Mouse (Mus musculus) midbrain, embryonic 16.5 days (tissue): ENCODE results near the gene Msi2. TPM values are rescaled to one million over a fixed set of nuclear protein-coding genes. Genes with fewer than 3 reads are reported as not detected.

Experiments
- ATAC-seq: fragments of 200-750 bp; cut with Nextera tagmentation; 2 replicates; pipeline ENCODE4 v1.8.0; 2017; ENCODE audit warnings: moderate TSS enrichment
- H3K27ac ChIP-seq: fragments of 300-500 bp; sonication (generic); 2 replicates; pipeline ENCODE4 v1.5.1; 2014; ENCODE audit warnings: mild to moderate bottlenecking, low read length, mixed read lengths
- H3K27me3 ChIP-seq: fragments of 300-500 bp; sonication (generic); 2 replicates; pipeline ENCODE4 v1.6.1; 2014; ENCODE audit warnings: low read depth, low read length, mixed read lengths; ENCODE audit not compliant: control insufficient read depth, insufficient read depth
- H3K36me3 ChIP-seq: fragments of 300-500 bp; sonication (generic); 2 replicates; pipeline ENCODE4 v1.6.1; 2014; ENCODE audit warnings: mild to moderate bottlenecking, low read length, moderate library complexity, mixed read lengths; ENCODE audit not compliant: control insufficient read depth, insufficient read depth
- H3K4me1 ChIP-seq: fragments of 300-500 bp; sonication (generic); 2 replicates; pipeline ENCODE4 v1.6.1; 2014; ENCODE audit warnings: mild to moderate bottlenecking, low read length, mixed read lengths; ENCODE audit not compliant: control insufficient read depth, insufficient read depth
- H3K4me2 ChIP-seq: fragments of 300-500 bp; sonication (generic); 2 replicates; pipeline ENCODE4 v1.6.1; 2014; ENCODE audit warnings: mild to moderate bottlenecking, low read length, mixed read lengths
- H3K4me3 ChIP-seq: fragments of 300-500 bp; sonication (generic); 2 replicates; pipeline ENCODE4 v1.5.1; 2014; ENCODE audit warnings: low read depth, mild to moderate bottlenecking, low read length, moderate library complexity, mixed read lengths
- H3K9ac ChIP-seq: fragments of 300-500 bp; sonication (generic); 2 replicates; pipeline ENCODE4 v1.6.1; 2014; ENCODE audit warnings: low read depth, low read length, mixed read lengths
- H3K9me3 ChIP-seq: fragments of 300-500 bp; sonication (generic); replicated peaks from 2 replicates; pipeline ENCODE4 v1.6.1; 2014; ENCODE audit warnings: mild to moderate bottlenecking, low read length, mixed read lengths; ENCODE audit not compliant: control insufficient read depth, poor library complexity, severe bottlenecking
- WGBS: fragments of 180-500 bp; shearing (Covaris S2); extraction: QIAGEN DNeasy Blood & Tissue Kit; methylation state at CpG from one replicate; pipeline ENCODE4 v1.1.7; 2014; 5-methylcytosine and 5-hydroxymethylcytosine counted together
- polyA plus RNA-seq: library from polyadenylated mRNA; unstranded; fragments of >200 nt; fragmentation: Nextera tagmentation; extraction: Ambion mirVana; gene quantifications from 2 replicates; pipeline ENCODE4 v1.2.1, GENCODE M21; 2015

Msi2 gene
- polyA plus RNA-seq, 1 experiment from 2014 or later = 29.4 TPM

DNA sequence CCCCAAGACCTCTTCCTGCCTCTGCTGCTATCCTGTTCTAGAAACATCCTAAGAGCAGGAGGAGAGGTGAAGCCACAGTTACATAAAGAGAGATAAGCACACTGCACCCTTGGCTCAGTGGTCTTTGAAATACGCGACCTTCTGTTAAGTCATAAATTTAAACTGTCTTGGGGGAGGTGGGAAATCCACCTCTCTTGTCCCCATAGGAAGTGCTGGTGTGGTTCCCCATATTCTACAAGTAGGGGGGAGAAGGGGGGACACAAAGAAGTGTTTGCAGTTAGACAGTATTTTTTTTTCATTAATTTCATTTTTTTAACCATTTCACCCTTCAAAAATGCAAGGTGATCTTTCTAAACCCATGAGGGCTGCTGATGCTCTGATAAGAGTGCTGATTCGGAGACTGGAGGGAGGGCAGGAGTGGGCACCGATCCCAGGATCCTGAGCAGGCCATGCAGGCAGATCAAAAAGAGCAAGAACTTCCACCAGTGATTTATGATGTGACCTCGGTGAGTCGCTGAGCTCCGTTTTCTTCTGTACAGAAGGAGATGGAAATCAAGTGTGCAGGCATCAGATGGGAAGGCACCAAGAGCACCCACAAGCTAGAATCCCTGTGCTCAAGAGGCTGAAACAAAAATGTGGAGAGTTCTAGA, 115.7 kb downstream of the Msi2 start:
- Histone ChIP-seq H3K27me3 (no peaks in the 10 kb centered on the region), H3K4me3 (no peak overlapping the region), H3K27ac (no peak overlapping the region), H3K9ac (no peak overlapping the region), H3K4me2 (no peak overlapping the region), H3K9me3 (no peaks in the 10 kb centered on the region), H3K36me3 (no peaks in the 10 kb centered on the region), H3K4me1 (peaks cover 18% of the 10 kb centered on the region)
- WGBS = 87% methylated on average over 7 of the region's 7 CpGs
- no peak for ATAC-seq

DNA sequence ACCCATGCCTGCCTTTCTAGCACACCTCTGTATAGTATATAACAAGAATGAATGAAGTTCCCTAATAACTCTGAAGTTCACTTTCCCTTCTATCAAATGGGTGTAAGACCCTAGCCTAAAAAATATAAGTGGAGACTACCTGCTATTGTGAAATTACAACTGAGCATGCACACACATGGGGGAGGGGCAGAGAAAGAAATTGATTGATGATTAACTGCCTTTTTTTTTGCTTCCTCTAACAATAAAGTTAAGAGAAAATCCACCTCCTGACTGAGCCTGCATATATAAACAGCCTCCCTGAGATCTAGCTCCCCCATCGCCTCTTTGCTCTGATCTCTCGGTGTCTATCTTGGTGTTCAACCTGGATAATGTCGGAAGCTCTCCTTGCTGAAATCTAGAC, 118.1 kb downstream of the Msi2 start:
- H3K4me3 ChIP-seq = no peak overlapping the region
- no peaks in the 10 kb centered on the region for H3K36me3 ChIP-seq
- H3K27me3 ChIP-seq = no peaks in the 10 kb centered on the region
- no peak overlapping the region for H3K27ac ChIP-seq
- H3K9me3 ChIP-seq = no peaks in the 10 kb centered on the region
- ATAC-seq = no peak
- no peak overlapping the region for H3K9ac ChIP-seq
- H3K4me2 ChIP-seq = no peak overlapping the region
- 92% methylated on average over 3 of the region's 3 CpGs for WGBS
- peaks cover 19% of the 10 kb centered on the region for H3K4me1 ChIP-seq

DNA sequence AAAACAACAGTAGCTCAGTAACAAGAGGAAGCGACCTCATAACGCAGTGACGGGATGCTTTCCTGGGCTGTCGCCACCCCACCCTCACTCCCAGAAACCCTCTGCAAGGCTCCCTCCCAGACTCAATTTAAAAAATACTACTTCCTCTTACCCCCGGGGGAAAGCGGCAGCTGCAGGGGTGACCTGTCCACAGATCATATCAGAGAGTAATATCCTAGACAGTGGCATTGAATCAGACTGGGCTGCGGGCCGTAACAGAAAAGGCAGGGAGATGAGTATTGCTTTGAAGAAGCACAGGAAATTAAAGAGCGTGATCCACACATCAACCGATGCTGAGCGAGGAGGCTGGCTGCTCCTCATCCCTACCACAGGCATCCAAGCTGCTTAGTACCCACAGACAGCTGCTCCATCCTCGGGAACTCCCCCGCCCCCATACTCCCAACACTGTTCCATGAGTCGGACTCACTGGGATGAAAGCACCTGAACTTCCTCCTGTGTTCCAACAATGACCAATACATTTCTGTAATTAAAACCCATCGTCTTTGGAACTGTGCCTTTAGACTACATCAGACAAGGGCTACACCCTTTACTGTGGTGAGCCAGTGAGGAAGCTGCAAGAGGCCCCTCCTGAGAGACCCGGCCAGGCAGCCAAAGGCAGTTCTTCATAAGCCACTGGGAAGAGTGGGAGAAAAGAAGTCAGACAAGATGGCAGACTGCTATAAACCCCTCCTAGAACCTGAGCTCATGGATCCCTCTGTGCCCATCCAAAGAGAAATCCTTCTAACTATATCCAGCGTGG, 118.8 kb downstream of the Msi2 start:
- Histone ChIP-seq H3K27ac (peak overlapping the region; percentile 47), H3K9ac (no peak overlapping the region), H3K4me2 (no peak overlapping the region), H3K27me3 (no peaks in the 10 kb centered on the region), H3K4me1 (peaks cover 21% of the 10 kb centered on the region), H3K36me3 (no peaks in the 10 kb centered on the region), H3K4me3 (no peak overlapping the region), H3K9me3 (no peaks in the 10 kb centered on the region)
- 49% methylated on average over 17 of the region's 17 CpGs for WGBS
- ATAC-seq = peak; percentile 40

DNA sequence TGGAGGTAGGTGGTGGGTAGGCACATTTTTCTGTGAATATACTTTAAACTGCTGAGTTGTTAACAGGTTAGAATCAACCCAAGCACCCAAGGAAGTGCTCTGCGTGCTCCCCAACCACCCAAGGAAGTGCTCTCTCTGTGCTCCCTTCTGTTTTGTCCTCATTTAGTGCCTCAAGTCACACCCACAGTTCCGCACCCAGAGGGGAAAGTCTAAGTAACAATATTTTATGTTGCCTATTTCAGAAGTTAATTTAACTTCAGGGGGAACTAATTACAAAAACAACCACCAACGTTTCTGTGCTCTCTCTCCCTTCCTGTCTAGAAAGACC, 119.5 kb downstream of the Msi2 start:
- Histone ChIP-seq H3K27ac (0 out of 2 replicates have a peak overlapping the region, but pooled peaks have one; percentile 30), H3K4me1 (peaks cover 18% of the 10 kb centered on the region), H3K9ac (no peak overlapping the region), H3K4me2 (no peak overlapping the region), H3K27me3 (no peaks in the 10 kb centered on the region), H3K36me3 (no peaks in the 10 kb centered on the region), H3K9me3 (no peaks in the 10 kb centered on the region), H3K4me3 (no peak overlapping the region)
- 67% methylated on average over 3 of the region's 3 CpGs for WGBS
- ATAC-seq = no peak

DNA sequence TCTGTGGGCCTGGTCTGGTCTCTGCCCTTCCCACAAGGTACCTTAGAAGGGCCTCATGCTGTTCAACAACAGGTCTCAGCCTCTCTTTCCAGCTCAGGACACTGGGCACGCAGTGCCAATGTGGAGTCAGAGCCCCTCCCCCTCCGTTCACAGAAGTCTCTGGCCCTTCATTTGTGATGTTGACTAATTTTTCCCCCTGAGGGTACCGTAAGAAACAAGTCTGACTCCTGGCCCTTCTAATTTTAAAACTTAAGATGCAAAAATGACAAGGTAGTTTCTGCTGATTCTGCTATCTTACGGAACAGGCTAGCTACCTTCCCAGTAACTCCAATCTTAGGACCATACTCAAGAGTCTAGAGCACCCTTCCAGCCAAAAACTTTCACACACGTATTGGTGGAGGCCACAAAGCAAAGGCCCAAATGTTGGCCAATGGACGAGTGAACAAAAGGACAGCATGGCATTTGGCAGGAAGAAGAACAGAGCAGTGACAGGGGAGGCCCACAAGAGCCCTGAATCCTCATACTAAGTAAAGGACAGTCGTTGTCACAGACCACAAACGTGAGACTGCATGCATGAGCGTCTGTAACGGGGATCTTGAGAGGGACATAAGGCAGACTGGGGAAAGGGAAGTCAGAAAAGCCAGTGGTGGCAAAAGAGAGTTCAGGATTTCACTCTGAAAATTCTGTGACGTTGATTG, 120.0 kb downstream of the Msi2 start:
- no peaks in the 10 kb centered on the region for H3K9me3 ChIP-seq
- ATAC-seq = no peak
- no peak overlapping the region for H3K4me3 ChIP-seq
- no peak overlapping the region for H3K9ac ChIP-seq
- no peaks in the 10 kb centered on the region for H3K36me3 ChIP-seq
- peaks cover 18% of the 10 kb centered on the region for H3K4me1 ChIP-seq
- no peak overlapping the region for H3K4me2 ChIP-seq
- no peaks in the 10 kb centered on the region for H3K27me3 ChIP-seq
- 0 out of 2 replicates have a peak overlapping the region, but pooled peaks have one; percentile 30 for H3K27ac ChIP-seq
- 63% methylated on average over 11 of the region's 11 CpGs for WGBS

DNA sequence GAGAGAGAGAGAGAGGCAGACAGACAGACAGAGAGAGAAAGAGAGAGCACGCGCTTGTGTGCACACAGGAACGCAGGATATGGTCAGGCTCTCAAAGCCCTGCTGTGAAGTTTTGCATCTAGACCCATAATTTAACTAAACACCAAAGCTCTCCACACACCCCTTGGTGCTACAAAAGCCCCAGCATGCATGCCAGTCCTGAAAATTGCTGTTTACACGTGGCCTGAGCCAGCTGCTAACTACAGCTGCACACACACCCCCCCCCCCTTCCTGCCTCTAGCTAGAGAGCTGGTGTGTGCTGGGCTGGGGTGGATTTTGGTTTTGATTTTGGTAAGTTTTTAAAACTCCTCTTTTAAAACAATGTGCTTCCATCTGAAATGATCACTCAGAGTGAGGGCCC, 122.7 kb downstream of the Msi2 start:
- no peak overlapping the region for H3K4me3 ChIP-seq
- H3K4me2 ChIP-seq = no peak overlapping the region
- WGBS = 53% methylated on average over 4 of the region's 4 CpGs
- H3K36me3 ChIP-seq = no peaks in the 10 kb centered on the region
- H3K27ac ChIP-seq = no peak overlapping the region
- H3K9ac ChIP-seq = no peak overlapping the region
- no peaks in the 10 kb centered on the region for H3K9me3 ChIP-seq
- no peaks in the 10 kb centered on the region for H3K27me3 ChIP-seq
- H3K4me1 ChIP-seq = peaks cover 18% of the 10 kb centered on the region
- no peak for ATAC-seq

DNA sequence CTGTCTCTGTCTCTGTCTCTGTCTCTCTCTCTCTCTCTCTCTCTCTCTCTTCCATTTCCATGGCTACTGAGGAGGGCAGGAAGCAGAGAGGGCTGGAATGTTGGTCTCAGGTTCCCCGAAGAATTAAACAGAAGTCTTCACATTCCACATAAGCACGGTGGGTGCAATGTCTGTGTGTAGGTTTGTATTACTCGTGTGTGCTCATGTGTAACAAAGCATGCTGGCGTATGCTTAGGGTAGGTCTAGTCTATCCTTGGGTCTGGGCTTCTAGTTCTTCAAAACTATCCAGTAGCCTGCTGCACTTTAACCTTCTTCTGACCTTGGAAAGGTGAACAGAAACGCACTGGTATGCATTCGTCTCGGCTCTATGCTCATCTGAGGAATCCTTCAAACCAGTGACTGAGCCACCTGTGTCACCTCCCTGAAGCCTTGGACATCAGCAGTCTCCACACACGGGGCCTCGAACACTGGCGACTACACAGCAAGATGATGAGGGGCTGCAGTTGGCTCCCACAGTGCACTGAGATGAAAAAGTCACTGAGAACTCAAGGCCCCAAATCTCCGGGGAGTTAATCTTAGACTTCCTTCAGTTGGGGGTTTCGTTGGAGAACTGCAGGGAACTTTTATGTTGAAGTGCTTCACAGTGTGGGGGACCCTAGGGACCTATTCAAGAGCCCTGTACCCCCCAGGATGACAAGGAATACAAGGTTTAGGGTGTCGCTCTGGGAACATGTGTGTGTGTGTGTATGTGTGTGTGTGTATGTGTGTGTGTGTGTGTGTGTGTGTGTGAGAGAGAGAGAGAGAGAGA, 123.3 kb downstream of the Msi2 start:
- 54% methylated on average over 13 of the region's 13 CpGs for WGBS
- Histone ChIP-seq H3K4me1 (peaks cover 18% of the 10 kb centered on the region), H3K9me3 (no peaks in the 10 kb centered on the region), H3K4me2 (no peak overlapping the region), H3K27me3 (no peaks in the 10 kb centered on the region), H3K9ac (no peak overlapping the region), H3K36me3 (no peaks in the 10 kb centered on the region), H3K4me3 (no peak overlapping the region), H3K27ac (no peak overlapping the region)
- no peak for ATAC-seq

DNA sequence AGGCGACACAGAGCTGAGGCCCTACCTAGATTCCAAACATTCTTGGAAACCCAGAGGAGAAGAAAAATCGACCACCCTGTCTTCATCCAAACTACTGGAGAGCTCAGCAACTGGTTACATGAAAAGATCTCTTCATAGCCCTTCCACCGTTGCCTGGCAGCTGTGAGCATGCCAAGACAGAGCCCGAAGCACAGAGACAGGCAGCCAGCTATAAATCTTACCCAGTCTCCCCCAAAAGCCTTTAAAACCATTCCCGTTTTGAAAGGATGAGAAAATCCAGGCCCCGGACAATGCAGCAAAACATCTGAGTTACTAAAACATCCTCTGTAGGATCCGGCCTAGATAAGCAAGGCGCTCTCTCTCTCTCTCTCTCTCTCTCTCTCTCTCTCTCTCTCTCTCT, 124.3 kb downstream of the Msi2 start:
- Histone ChIP-seq H3K9ac (no peak overlapping the region), H3K27ac (no peak overlapping the region), H3K4me3 (no peak overlapping the region), H3K4me1 (peaks cover 15% of the 10 kb centered on the region), H3K4me2 (no peak overlapping the region), H3K27me3 (no peaks in the 10 kb centered on the region), H3K36me3 (no peaks in the 10 kb centered on the region), H3K9me3 (no peaks in the 10 kb centered on the region)
- WGBS = 45% methylated on average over 7 of the region's 8 CpGs
- ATAC-seq = no peak
